ENCODE assay signal across 15 mouse cellular contexts in the genomic region with DNA sequence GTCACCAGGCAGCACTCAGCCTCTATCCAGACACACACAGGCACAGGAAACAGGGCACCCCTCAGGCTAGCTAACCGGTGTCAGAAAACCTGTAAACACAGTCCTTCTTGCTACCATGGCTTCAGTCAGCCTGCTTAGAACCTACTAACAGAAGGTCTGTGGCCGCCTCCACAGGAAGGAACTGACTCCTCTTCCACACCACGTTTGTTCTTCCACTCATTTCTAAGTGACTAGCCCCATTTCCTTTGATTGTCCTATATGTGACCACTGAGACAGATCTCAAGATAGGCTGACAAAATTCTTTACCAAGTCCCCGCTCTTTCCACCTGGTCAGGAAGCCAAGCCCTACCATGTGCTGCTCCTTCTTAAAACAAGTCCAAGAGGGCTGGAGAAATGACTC. TPM values are rescaled to one million over a fixed set of nuclear protein-coding genes. Genes with fewer than 3 reads are reported as not detected.
A peak's percentile ranks its signal among the peaks of the same experiment; 100 is the strongest.
DNase-seq lines count a peak whose midpoint lies in the region; ATAC-seq and TF ChIP-seq lines count a peak whose summit lies in the region.
"Had no signal": no experiment of that assay in that cellular context is flagged by ENCODE, and none has a peak within 500 bp of the region (broad histone marks: within the 10 kb centered on the region; RNA-seq: fewer than 3 reads in every experiment).

No protein-coding gene starts in this region.

- H3K9ac ChIP-seq in heart, embryonic 14.5 days (ENCODE audit: low read length), result no peak overlapping the region
- H3K9ac ChIP-seq in stomach, embryonic 14.5 days (replicated peaks; ENCODE audit: low read depth, low read length), result no peak overlapping the region
- H3K9ac ChIP-seq in stomach, postnatal 0 days (ENCODE audit: low read length), result no peak overlapping the region
- no peak overlapping the region for H3K9ac ChIP-seq in kidney, embryonic 14.5 days (ENCODE audit: low read depth, low read length)
- H3K9ac ChIP-seq: forebrain, embryonic 15.5 days; limb, embryonic 13.5 days; neural tube, embryonic 12.5 days had no signal

- DNase-seq in heart, adult 18-20 months, result no peak
- no peak for DNase-seq in stomach, postnatal 0 days (ENCODE audit: low spot score)
- peak; percentile 59 for DNase-seq in induced T-regulatory cell, adult 2 months (ENCODE audit: low read depth)
- no peak for DNase-seq in adipocyte (ENCODE audit: low spot score)
- DNase-seq: cerebellum, adult 8-10 months; gastrocnemius, postnatal 36 days; kidney, adult 18-20 months; retina, postnatal 1 day had no signal

- H3K4me1 ChIP-seq in heart, embryonic 14.5 days (ENCODE audit: control insufficient read depth in 2 of 2, insufficient read depth in 2 of 2, low read length in 2 of 2), result peaks cover 62 to 78% of the 10 kb centered on the region in 2 experiments
- H3K4me1 ChIP-seq in stomach, embryonic 14.5 days (ENCODE audit: control insufficient read depth, insufficient read depth, low read length), result peaks cover 74% of the 10 kb centered on the region
- H3K4me1 ChIP-seq in stomach, postnatal 0 days (replicated peaks; ENCODE audit: control insufficient read depth, insufficient read depth), result peaks cover 14% of the 10 kb centered on the region
- H3K4me1 ChIP-seq in small intestine, adult 2 months (ENCODE audit: control insufficient read depth, insufficient read depth, insufficient read length, low read length), result peaks cover 48% of the 10 kb centered on the region
- peaks cover 74% of the 10 kb centered on the region for H3K4me1 ChIP-seq in kidney, embryonic 14.5 days (ENCODE audit: control insufficient read depth, insufficient read depth, low read length)

- no peaks in the 10 kb centered on the region for H3K9me3 ChIP-seq in heart, embryonic 14.5 days (ENCODE audit: control insufficient read depth, low read length)
- no peaks in the 10 kb centered on the region for H3K9me3 ChIP-seq in stomach, embryonic 14.5 days (ENCODE audit: control insufficient read depth, low read depth, low read length)
- no peaks in the 10 kb centered on the region for H3K9me3 ChIP-seq in stomach, postnatal 0 days (ENCODE audit: control insufficient read depth, low read length)
- no peaks in the 10 kb centered on the region for H3K9me3 ChIP-seq in kidney, embryonic 14.5 days (ENCODE audit: control insufficient read depth, low read length)
- H3K9me3 ChIP-seq: forebrain, embryonic 15.5 days; limb, embryonic 13.5 days; neural tube, embryonic 12.5 days had no signal

- no peak for TF ChIP-seq CTCF in stomach, postnatal 0 days (IDR thresholded peaks at IDR 0.05; ENCODE audit: low read depth)
- no peak for TF ChIP-seq CTCF in small intestine, adult 2 months (IDR thresholded peaks at IDR 0.05; ENCODE audit: extremely low read depth, insufficient read length, insufficient replicate concordance, low read depth, low read length)

- peaks cover 21% of the 10 kb centered on the region for H3K36me3 ChIP-seq in heart, embryonic 14.5 days (ENCODE audit: control insufficient read depth, insufficient read depth, low read length)
- H3K36me3 ChIP-seq in stomach, embryonic 14.5 days (ENCODE audit: control insufficient read depth, insufficient read depth, low read length), result peaks cover 23% of the 10 kb centered on the region; the same call in 1 of the 2 replicates
- H3K36me3 ChIP-seq in stomach, postnatal 0 days (ENCODE audit: control insufficient read depth, insufficient read depth, low read length), result no peaks in the 10 kb centered on the region
- no peaks in the 10 kb centered on the region; the same call in none of the 2 replicates for H3K36me3 ChIP-seq in small intestine, adult 2 months (ENCODE audit: control insufficient read depth, insufficient read depth, low read length)
- H3K36me3 ChIP-seq in kidney, embryonic 14.5 days (ENCODE audit: control insufficient read depth, insufficient read depth, low read length), result peaks cover 18% of the 10 kb centered on the region; the same call in 1 of the 2 replicates

- peak overlapping the region; percentile 68 to 78 for H3K27ac ChIP-seq in heart, embryonic 14.5 days (replicated peaks in 1 of 2; ENCODE audit: control insufficient read depth in 1 of 2, insufficient read depth in 1 of 2, low read depth in 2 of 2, low read length in 2 of 2)
- peak overlapping the region; percentile 21; the same call in 1 of the 2 replicates for H3K27ac ChIP-seq in stomach, embryonic 14.5 days (ENCODE audit: low read length)
- no peak overlapping the region for H3K27ac ChIP-seq in stomach, postnatal 0 days (replicated peaks)
- H3K27ac ChIP-seq in small intestine, adult 2 months (ENCODE audit: insufficient read depth, low read depth, low read length), result 0 out of 2 replicates have a peak overlapping the region, but pooled peaks have one; percentile 10
- H3K27ac ChIP-seq in kidney, embryonic 14.5 days (ENCODE audit: low read depth, low read length), result no peak overlapping the region
- H3K27ac ChIP-seq: forebrain, embryonic 15.5 days; limb, embryonic 13.5 days; neural tube, embryonic 12.5 days had no signal

- no peak overlapping the region for H3K4me3 ChIP-seq in heart, embryonic 14.5 days (ENCODE audit: control insufficient read depth in 1 of 2, insufficient read depth in 1 of 2, low read depth in 1 of 2, low read length in 2 of 2)
- no peak overlapping the region for H3K4me3 ChIP-seq in stomach, embryonic 14.5 days (ENCODE audit: low read depth, low read length)
- H3K4me3 ChIP-seq in stomach, postnatal 0 days (ENCODE audit: low read depth, low read length), result no peak overlapping the region
- H3K4me3 ChIP-seq in small intestine, adult 2 months (ENCODE audit: low read depth, low read length), result no peak overlapping the region
- H3K4me3 ChIP-seq in kidney, embryonic 14.5 days (ENCODE audit: low read length), result no peak overlapping the region
- H3K4me3 ChIP-seq: forebrain, embryonic 15.5 days; limb, embryonic 13.5 days; neural tube, embryonic 12.5 days had no signal

- ATAC-seq in heart, embryonic 14.5 days (ENCODE audit: insufficient number of reproducible peaks, insufficient read depth, low FRiP score, low read depth), result no peak
- no peak for ATAC-seq in stomach, embryonic 14.5 days (ENCODE audit: insufficient number of reproducible peaks, insufficient read depth, low FRiP score, low read depth)
- ATAC-seq in stomach, postnatal 0 days (ENCODE audit: low FRiP score, low TSS enrichment), result no peak
- ATAC-seq in kidney, embryonic 14.5 days (ENCODE audit: low FRiP score, low TSS enrichment), result no peak
- ATAC-seq: forebrain, embryonic 15.5 days had no signal

- no peaks in the 10 kb centered on the region for H3K27me3 ChIP-seq in heart, embryonic 14.5 days (ENCODE audit: control insufficient read depth, insufficient read depth, low read length)
- H3K27me3 ChIP-seq in stomach, embryonic 14.5 days (ENCODE audit: control insufficient read depth, insufficient read depth, low read length), result no peaks in the 10 kb centered on the region
- no peaks in the 10 kb centered on the region for H3K27me3 ChIP-seq in stomach, postnatal 0 days (ENCODE audit: control insufficient read depth, insufficient read depth, low read length)
- H3K27me3 ChIP-seq in small intestine, adult 2 months (ENCODE audit: control insufficient read depth, insufficient read depth, low read length), result no peaks in the 10 kb centered on the region
- no peaks in the 10 kb centered on the region for H3K27me3 ChIP-seq in kidney, embryonic 14.5 days (ENCODE audit: control insufficient read depth, insufficient read depth, low read length)
- H3K27me3 ChIP-seq: forebrain, embryonic 15.5 days; limb, embryonic 13.5 days; neural tube, embryonic 12.5 days had no signal

- WGBS in heart, embryonic 14.5 days, result 50% methylated on average over 4 of the region's 4 CpGs
- WGBS in stomach, embryonic 14.5 days, result 80% methylated on average over 4 of the region's 4 CpGs
- 75% methylated on average over 4 of the region's 4 CpGs for WGBS in stomach, postnatal 0 days
- 72% methylated on average over 4 of the region's 4 CpGs for WGBS in small intestine, adult 2 months
- WGBS in kidney, embryonic 14.5 days, result 76% methylated on average over 4 of the region's 4 CpGs

- TF ChIP-seq EP300 in stomach, postnatal 0 days (optimal IDR thresholded peaks at IDR 0.05), result no peak

- H3K4me2 ChIP-seq in heart, embryonic 14.5 days (ENCODE audit: low read length), result no peak overlapping the region
- no peak overlapping the region for H3K4me2 ChIP-seq in stomach, embryonic 14.5 days (replicated peaks; ENCODE audit: low read depth, low read length)
- H3K4me2 ChIP-seq in stomach, postnatal 0 days (replicated peaks; ENCODE audit: low read depth), result no peak overlapping the region
- H3K4me2 ChIP-seq in kidney, embryonic 14.5 days (replicated peaks; ENCODE audit: low read depth, low read length), result no peak overlapping the region
- H3K4me2 ChIP-seq: forebrain, embryonic 15.5 days; neural tube, embryonic 12.5 days had no signal

- TF ChIP-seq POLR2A in small intestine, adult 2 months (IDR thresholded peaks at IDR 0.05; ENCODE audit: low read depth, low read length), result no peak

RNA-seq across cellular contexts. Expression of a gene that starts 10.0 kb away (rescaled TPM):
- 22.8 and 28.9 TPM in 2 replicates for polyA plus RNA-seq in heart, embryonic 14.5 days (2014; fragmentation: Nextera tagmentation; extraction: Ambion mirVana)
- total RNA-seq in heart, adult 18-20 months (2021), result 10 to 100 TPM; 11.5 to 12.7 TPM
- polyA plus RNA-seq in stomach, embryonic 14.5 days (2014; fragmentation: Nextera tagmentation; extraction: Ambion mirVana), result 43.7 and 49.2 TPM in 2 replicates
- 21.4 and 22.7 TPM in 2 replicates for polyA plus RNA-seq in stomach, postnatal 0 days (2015; fragmentation: Nextera tagmentation; extraction: Ambion mirVana)
- 9.0 and 15.4 TPM in 2 replicates for polyA plus RNA-seq in small intestine, adult 2 months (2012; rRNA removed)
- polyA plus RNA-seq in kidney, embryonic 14.5 days (2014; fragmentation: Nextera tagmentation; extraction: Ambion mirVana), result 48.6 and 54.9 TPM in 2 replicates

RNA-seq across cellular contexts. Expression of a gene that starts 57.9 kb away (rescaled TPM):
- 51.2 and 59.1 TPM in 2 replicates for polyA plus RNA-seq in heart, embryonic 14.5 days (2014; fragmentation: Nextera tagmentation; extraction: Ambion mirVana)
- 10 to 100 TPM; 34.7 to 35.0 TPM for total RNA-seq in heart, adult 18-20 months (2021)
- polyA plus RNA-seq in stomach, embryonic 14.5 days (2014; fragmentation: Nextera tagmentation; extraction: Ambion mirVana), result 81.3 and 95.0 TPM in 2 replicates
- 44.2 and 45.8 TPM in 2 replicates for polyA plus RNA-seq in stomach, postnatal 0 days (2015; fragmentation: Nextera tagmentation; extraction: Ambion mirVana)
- 12.4 and 19.7 TPM in 2 replicates for polyA plus RNA-seq in small intestine, adult 2 months (2012; rRNA removed)
- polyA plus RNA-seq in kidney, embryonic 14.5 days (2014; fragmentation: Nextera tagmentation; extraction: Ambion mirVana), result 69.3 and 78.2 TPM in 2 replicates

Comparison
In these comparisons a context has a peak if more than half of its experiments do, and no peak if none do; other contexts are left out.
1. H3K27ac ChIP-seq: peak in heart, embryonic 14.5 days (2 of 2), stomach, embryonic 14.5 days (single experiment) and small intestine, adult 2 months (single experiment); none in stomach, postnatal 0 days (single experiment) and kidney, embryonic 14.5 days (single experiment).